Mouse (Mus musculus) activated CD4-positive, CD25-positive, alpha-beta regulatory T cell (primary cell): Measurements from ENCODE around the gene Rnf167. TPM values are rescaled to one million over a fixed set of nuclear protein-coding genes. Genes with fewer than 3 reads are reported as not detected.

ENCODE experiments used
- polyA plus RNA-seq, 2 experiments: library from polyadenylated mRNA; unstranded; fragments of 100-300 nt; shearing (Covaris generic); gene quantifications; one replicate each; pipeline ENCODE4 v1.2.1; 2017

Rnf167 gene
- 100 to 1,000 TPM; 284 to 341 TPM for polyA plus RNA-seq

DNA sequence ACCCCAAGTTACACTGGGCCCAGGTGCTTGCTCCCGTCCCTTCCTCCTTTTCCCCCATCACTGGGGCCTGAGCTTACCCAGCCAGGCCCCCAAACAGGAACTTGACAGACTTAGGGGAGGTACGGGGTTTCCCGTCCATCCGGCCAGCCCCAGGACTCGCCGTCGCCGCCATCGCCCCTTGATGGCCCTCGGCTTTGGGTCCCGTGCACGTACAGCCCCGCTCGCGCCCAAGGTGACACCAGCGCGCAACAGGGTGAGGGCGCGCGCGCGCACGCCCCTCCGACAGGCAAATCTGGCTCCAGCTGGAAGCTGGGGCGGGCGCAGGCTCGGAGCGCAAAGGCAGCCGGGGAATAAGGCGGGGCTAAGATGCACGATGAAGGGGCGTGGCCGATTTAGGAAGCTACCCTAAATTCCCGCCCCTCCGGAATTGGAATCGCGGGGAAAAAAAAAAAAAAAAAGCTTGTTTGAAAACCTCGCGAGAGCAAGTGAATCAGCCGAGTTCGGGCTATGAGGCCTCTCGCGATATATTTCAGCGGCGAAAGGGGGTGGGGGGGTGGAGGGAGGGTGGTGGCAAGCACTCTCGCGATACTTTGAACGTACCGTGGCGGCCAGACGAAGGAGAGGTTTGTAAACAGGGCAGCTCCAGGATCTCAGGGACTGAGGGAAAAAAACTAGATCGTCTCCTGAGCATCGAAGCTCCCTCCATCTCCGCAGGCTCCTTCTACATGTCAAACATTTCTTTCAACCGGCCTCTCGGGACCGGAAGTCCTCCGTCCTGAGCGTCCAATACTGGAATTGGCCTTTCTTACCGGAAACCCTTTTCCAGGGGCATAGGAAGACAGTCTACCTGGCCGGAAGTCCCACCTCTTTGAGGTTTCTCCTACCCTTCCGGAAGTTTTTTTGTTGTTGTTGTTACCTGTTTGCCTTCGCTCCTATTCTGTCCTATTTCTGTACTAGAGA, at the start of gene Rnf167, which contains the start of gene Slc25a11:
Gene Rnf167 (plus strand): TSS at position 545 of the 960 bp plus-strand sequence.
Gene Slc25a11 (minus strand): TSS at position 789 of the 960 bp plus-strand sequence.

DNA sequence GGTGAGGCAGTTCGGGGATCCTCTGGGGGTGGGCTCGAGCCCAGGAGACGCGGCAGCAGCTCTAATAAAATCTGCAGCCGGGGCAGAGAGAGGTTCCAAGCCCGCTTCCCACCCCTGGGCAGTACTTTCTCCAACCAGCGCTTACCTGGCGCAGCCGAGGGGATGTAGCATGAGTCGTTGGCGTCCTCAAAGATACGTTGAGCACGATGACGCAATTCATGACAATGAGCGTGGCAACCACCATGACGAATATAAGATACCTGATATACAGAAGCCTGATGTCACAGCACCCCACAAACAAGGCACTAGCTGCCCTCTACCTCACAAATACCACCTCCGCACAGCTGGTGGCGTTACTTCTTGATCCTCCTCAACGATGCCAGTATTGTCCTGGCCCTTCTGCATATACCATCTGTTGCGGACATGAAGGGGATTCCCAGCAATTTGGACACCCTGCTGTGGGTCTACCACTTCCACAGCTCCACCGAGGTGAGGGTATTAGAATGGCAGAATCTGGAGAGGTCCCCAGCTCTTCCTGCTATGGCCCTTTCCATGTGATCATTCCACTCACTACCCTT, 31.4 kb upstream of the Rnf167 start, which contains the start of gene 4930544D05Rik:
Gene 4930544D05Rik (plus strand): TSS at position 333 of the 578 bp plus-strand sequence.

DNA sequence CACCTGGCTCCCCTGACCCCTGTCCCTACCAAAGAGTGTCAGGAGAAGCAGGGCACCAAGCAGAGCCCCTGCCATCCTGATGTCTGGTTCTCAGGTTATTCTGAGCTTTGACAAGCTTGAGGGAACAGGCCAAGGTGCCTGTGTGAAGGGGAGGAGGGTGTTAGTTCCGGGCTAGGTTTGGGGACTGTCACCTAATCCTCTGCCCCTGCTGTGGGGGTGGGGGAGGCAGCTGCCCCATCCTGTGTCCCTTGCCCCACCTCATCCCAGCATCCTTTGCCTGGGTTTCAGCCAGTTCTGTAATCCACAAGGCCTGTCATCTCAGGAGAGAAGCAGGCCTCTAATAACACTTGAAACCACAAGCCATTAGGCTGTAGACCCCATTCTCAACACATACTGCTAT, 27.9 kb upstream of the Rnf167 start, which contains the start of gene Chrne:
Gene Chrne (minus strand): TSS at position 116 of the 400 bp plus-strand sequence.

DNA sequence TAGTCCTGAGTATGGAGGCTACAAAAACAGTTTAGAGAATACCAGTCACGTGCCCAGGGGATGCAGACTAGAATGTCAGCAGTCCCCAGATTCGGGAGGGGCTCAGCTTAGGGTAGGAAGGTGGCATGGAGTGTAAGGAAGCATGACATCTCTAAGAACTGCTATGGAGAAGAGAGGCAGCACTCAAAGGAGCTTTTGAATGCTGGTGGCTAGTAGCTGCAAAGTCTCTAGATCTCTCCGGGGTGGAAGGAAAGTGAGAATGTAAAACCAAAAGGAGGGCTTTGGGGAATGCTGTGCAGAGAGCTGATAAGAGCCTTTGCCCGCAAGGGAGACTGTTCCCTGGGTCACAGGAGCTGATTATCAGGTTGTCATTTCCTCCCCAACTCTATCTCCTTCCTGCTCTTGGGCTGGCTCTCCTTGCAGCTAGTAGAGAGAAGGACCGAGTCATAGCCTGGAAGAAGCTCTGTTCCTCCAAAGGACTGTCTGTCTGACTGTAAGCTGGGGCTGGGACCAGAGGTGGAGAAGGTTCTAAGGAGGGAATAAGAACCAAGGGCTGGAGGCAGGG, 8.2 kb upstream of the Rnf167 start, which contains the start of gene Gp1ba:
Gene Gp1ba (plus strand): TSS at position 409 of the 565 bp plus-strand sequence.

GRCm38 (mm10) chr11:70654198-70654922, 7.3 kb downstream of the Rnf167 start, which contains the start of gene Pfn1:
TSS of gene Pfn1 (minus strand) at chr11:70654644.

DNA sequence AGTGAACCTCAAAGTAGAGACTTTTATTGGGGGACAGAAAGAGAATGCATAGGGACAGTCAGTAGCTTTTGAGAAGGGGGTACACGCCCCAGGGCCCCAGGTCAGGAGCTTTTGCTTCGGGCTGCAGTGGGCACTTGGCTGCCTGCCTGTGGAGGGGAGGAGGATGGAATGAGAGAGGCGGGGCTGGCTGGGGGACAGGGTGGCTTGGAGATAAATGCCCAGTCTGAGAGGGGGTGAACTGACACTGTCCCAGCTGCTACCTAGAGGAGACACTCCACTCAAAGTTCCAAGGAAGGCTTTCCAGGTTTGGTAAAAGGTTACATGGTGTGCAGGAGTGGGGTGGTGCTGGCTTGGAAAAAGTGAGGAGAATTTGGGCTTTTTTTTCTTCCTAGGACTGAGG, 9.9 kb downstream of the Rnf167 start, which contains the start of gene Eno3:
Gene Eno3 (plus strand): TSS at position 239 of the 400 bp plus-strand sequence.

DNA sequence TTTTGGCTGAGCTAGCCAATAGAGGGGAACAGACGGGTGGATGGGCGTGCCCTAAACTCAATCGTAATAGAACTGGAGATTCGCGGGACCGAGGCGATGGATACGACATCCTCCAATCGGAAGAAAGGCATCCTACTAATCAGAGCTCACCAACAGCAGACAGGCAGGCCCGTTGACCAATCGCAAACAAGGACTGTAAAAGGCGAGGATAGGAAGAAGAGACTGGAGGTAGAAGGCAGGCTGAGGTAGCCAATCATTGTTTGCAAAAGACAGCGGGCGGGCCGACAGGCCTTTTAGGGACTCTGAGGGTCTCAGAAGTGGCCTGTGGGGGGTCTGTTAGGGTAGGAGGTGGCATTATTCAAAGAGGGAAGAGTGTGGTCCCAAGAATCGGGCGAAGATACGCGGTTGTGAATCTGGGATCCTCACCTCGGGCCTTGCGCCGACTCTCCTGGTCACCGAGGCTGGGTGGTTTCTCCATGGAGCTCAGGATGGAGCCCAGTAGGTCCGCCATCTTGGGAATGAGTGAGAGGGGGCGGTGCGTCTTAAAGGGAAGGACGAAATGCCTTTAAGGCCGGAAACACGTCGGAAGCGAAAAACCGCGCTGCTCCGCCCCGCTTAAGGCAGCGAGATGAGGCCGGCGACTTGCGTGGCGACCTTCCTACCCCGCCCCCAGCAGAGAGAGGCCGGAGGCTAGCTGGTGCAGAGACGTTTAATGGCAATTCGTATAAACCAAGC, 21.9 kb downstream of the Rnf167 start, which contains the start of gene Spag7:
Gene Spag7 (minus strand): TSS at position 646 of the 735 bp plus-strand sequence.

DNA sequence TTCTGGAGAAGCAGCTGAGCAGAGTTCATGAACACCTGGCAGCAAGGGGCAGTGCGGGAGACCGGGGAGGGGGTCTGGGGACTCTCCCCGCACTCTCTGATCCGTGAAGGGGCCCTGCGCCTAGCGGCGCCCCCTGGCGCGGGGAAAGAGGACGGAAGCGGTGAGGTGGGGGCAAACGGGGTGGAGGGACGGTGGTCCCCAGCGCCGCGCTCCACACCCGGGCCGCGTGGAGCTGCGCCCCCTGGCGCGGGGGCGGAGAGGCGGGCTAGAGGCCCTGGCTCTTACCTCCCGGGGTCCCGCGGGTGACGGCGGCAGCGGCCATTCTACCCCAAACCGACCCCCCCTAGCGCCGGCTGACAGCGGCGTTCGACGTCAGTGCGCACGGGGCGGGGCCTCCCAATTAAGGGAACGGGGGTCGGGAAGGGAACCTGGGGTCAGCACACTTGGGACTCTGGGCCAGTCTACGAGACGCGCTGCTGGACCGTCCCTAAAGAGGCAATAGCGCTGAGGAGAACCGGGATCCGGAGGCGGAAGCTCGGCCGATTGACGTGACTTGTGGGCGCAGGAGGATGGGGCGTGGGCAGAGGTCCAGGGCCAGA, 40.7 kb downstream of the Rnf167 start, which contains the start of gene Camta2:
Gene Camta2 (minus strand): TSS at position 505 of the 599 bp plus-strand sequence.

DNA sequence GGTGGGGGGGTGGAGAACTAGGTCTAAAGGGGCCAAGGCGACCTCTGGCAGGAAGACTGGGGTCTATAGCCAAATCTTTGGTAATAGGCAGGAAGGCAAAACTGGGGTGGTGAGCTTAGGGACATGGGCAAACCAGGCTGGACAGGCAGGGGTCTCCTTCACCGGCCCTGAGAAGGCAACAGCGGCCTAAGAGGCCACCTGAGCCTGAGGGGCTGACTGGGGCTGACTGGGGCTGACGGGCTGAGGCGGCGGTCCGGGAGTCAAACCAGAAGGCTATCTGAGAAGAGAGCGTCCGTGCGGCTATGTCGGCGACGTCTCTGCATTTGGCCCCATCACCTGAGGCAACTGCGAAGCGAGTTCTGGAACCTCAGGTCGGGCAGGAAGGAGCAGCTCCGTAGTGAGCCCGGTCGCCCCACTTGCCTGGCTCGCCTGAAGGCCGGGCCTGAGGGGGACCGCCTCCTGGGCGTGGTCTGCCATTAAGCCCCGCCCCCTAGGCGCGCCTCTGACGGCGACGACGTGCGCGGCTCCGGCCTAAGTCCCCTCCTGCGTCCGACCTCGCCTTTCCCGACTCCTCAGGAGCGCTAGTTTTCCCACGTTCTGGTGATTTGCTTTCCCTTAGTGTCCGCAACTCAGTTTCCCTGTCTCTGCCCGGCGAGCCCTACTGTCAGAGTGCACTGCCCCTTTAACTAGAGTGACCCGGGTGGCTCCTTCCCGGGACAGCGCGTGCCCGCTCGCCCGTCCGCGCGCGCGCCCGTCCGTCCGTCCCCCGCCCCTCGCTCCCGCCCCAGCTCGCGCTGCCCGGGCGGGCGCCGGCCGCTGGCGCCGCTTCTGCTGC, 52.9 kb downstream of the Rnf167 start, which contains the start of the genes Inca1 and Kif1c:
Gene Inca1 (minus strand): TSS at position 434 of the 835 bp plus-strand sequence.
Gene Kif1c (plus strand): TSS at position 827 of the 835 bp plus-strand sequence.

Other genes starting within 250 kb of the Rnf167 start
- 10 to 100 TPM in 1 of 2 experiments, 1 to 10 TPM in 1; 8.7 to 12.7 TPM for gene Pelp1, start 237.2 kb upstream of the Rnf167 start, polyA plus RNA-seq
- gene Arrb2, start 214.6 kb upstream of the Rnf167 start, polyA plus RNA-seq = 100 to 1,000 TPM; 315 to 338 TPM
- gene Med11, start 195.3 kb upstream of the Rnf167 start, polyA plus RNA-seq = 10 to 100 TPM; 74.9 to 86.6 TPM
- gene Zmynd15, start 187.8 kb upstream of the Rnf167 start, polyA plus RNA-seq = not detected
- 1 to 10 TPM in 1 of 2 experiments, under 1 TPM in 1; 0.62 to 3.5 TPM for gene Cxcl16, start 187.3 kb upstream of the Rnf167 start, polyA plus RNA-seq
- gene Tm4sf5, start 142.0 kb upstream of the Rnf167 start, polyA plus RNA-seq = 1 to 10 TPM; 1.9 to 3.4 TPM
- gene Vmo1, start 132.6 kb upstream of the Rnf167 start, polyA plus RNA-seq = not detected
- under 1 TPM in 1 of 2 experiments, not detected in 1; 0.52 TPM for gene Gltpd2, start 128.0 kb upstream of the Rnf167 start, polyA plus RNA-seq
- gene Psmb6, start 121.9 kb upstream of the Rnf167 start, polyA plus RNA-seq = 100 to 1,000 TPM; 304 to 369 TPM
- not detected for gene Gm40193, start 114.3 kb upstream of the Rnf167 start, polyA plus RNA-seq
- gene Pld2, start 107.2 kb upstream of the Rnf167 start, polyA plus RNA-seq = 1 to 10 TPM; 2.3 to 3.0 TPM
- 10 to 100 TPM; 14.6 to 17.0 TPM for gene Mink1, start 84.4 kb upstream of the Rnf167 start, polyA plus RNA-seq
- gene 4930544D05Rik, start 31.4 kb upstream of the Rnf167 start, polyA plus RNA-seq = under 1 TPM in 1 of 2 experiments, not detected in 1; 0.26 TPM
- gene Chrne, start 28.0 kb upstream of the Rnf167 start, polyA plus RNA-seq = 1 to 10 TPM in 1 of 2 experiments, under 1 TPM in 1; 0.88 to 1.7 TPM
- gene Gp1ba, start 8.1 kb upstream of the Rnf167 start, polyA plus RNA-seq = under 1 TPM in 1 of 2 experiments, not detected in 1; 0.90 TPM
- 100 to 1,000 TPM; 159 to 161 TPM for gene Slc25a11, start 244 bp downstream of the Rnf167 start, polyA plus RNA-seq
- 1,000 to 10,000 TPM; 4,890 to 5,701 TPM for gene Pfn1, start 7.4 kb downstream of the Rnf167 start, polyA plus RNA-seq
- gene Eno3, start 10.0 kb downstream of the Rnf167 start, polyA plus RNA-seq = 10 to 100 TPM; 16.2 to 18.7 TPM
- gene Spag7, start 22.2 kb downstream of the Rnf167 start, polyA plus RNA-seq = 10 to 100 TPM; 76.6 to 85.5 TPM
- 10 to 100 TPM; 29.8 to 41.1 TPM for gene Camta2, start 40.9 kb downstream of the Rnf167 start, polyA plus RNA-seq
- gene Inca1, start 52.9 kb downstream of the Rnf167 start, polyA plus RNA-seq = under 1 TPM in 1 of 2 experiments, not detected in 1; 0.27 TPM
- 1 to 10 TPM; 2.6 to 3.9 TPM for gene Kif1c, start 53.3 kb downstream of the Rnf167 start, polyA plus RNA-seq
- 1 to 10 TPM; 7.3 to 7.5 TPM for gene Zfp3, start 117.0 kb downstream of the Rnf167 start, polyA plus RNA-seq
- gene Scimp, start 165.4 kb downstream of the Rnf167 start, polyA plus RNA-seq = under 1 TPM; 0.35 to 0.64 TPM
- 10 to 100 TPM; 35.0 to 39.0 TPM for gene Rabep1, start 197.5 kb downstream of the Rnf167 start, polyA plus RNA-seq